Mouse (Mus musculus): ENCODE measurements around the gene Bcl2l13. TPM values are rescaled to one million over a fixed set of nuclear protein-coding genes. Genes with fewer than 3 reads are reported as not detected.
"Not testable (repeated sequence)": the region's sequence is repeated elsewhere in the genome, so short reads cannot be mapped to it uniquely, and the experiment has no call there.

Bcl2l13 gene
- polyA plus RNA-seq, 1 experiment from 2014 or later, result 32.5 TPM

DNA sequence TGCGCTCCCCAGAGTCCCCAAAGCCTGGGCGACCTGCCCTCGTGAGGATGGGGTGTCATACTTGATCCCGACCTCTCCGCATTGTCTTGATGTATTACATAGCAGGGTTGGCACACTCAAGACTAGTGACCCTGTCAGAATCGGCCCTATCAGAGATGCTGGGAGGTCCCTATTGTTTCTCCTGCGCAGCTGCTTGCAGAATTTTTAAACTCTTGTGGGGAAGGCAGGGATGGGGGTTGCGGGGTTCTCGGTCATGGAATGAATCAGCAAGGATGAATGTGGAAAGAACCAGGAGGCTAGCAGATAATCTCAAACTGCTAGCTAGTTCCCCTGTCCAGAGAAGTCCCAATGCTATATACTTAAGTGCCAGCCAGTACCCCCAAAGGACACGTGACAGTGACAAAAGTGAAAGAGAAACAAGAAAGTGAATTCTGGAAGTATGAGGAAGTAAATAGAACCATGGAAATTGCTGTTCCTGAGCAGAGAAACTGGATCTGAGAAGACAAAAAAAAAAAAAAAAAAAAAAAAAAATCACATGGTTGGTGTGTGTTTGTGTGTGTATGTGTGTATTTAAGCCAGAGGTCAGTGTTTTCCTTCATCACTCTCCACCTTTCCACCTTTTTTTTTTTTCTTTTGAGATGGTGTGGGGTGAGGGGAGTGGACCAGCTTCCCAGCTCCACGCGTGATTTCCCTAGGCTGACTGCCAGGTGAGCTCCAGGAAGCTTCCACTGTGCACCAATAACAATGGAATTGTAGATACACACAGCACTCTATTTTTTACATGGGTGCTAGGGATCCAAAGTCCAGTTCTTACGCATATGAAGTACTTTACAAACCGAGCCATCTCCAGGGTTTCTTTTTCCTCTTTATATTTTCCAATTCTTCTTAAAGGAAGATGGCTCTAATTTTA is 81.2 kb downstream of the Bcl2l13 start:
- not testable (repeated sequence) for H3K9me3 ChIP-seq (replicated peaks); H3K27ac ChIP-seq; ATAC-seq; H3K4me1 ChIP-seq; H3K36me3 ChIP-seq (ENCODE audit: poor library complexity, severe bottlenecking)
- peak overlapping the region; percentile 55 for H3K4me3 ChIP-seq
- peak overlapping the region; percentile 98 for H3K4me2 ChIP-seq
- 29% methylated on average over 10 of the region's 14 CpGs for WGBS
- peak overlapping the region; percentile 68 for H3K9ac ChIP-seq
- H3K27me3 ChIP-seq, result peaks cover 11% of the 10 kb centered on the region

DNA sequence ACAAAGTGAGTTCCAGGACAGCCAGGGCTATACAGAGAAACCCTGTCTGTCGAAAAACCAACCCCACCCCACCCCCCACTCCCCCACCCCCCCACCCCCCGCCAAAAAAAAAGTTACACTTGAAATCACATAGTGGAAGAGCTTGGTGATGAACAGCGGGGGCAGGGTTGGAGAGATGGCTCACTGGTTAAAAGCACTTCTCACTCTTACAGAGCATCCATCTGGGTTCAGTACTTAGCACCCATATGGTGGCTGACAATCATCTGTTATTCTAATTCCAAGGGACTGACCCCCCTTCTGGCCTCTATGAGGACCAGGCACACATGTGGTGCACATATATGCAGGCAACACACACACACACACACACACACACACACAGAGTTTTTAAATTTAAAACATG is 82.0 kb downstream of the Bcl2l13 start:
- peaks cover 11% of the 10 kb centered on the region for H3K27me3 ChIP-seq
- H3K27ac ChIP-seq, result no peak overlapping the region
- H3K9me3 ChIP-seq (replicated peaks), result peaks cover 6% of the 10 kb centered on the region
- H3K4me2 ChIP-seq, result no peak overlapping the region
- no peak overlapping the region for H3K4me3 ChIP-seq
- no peaks in the 10 kb centered on the region for H3K36me3 ChIP-seq (ENCODE audit: poor library complexity, severe bottlenecking)
- no peak for ATAC-seq
- WGBS, result 48% methylated on average over 3 of the region's 3 CpGs
- no peak overlapping the region for H3K9ac ChIP-seq
- H3K4me1 ChIP-seq, result peaks cover 9% of the 10 kb centered on the region

DNA sequence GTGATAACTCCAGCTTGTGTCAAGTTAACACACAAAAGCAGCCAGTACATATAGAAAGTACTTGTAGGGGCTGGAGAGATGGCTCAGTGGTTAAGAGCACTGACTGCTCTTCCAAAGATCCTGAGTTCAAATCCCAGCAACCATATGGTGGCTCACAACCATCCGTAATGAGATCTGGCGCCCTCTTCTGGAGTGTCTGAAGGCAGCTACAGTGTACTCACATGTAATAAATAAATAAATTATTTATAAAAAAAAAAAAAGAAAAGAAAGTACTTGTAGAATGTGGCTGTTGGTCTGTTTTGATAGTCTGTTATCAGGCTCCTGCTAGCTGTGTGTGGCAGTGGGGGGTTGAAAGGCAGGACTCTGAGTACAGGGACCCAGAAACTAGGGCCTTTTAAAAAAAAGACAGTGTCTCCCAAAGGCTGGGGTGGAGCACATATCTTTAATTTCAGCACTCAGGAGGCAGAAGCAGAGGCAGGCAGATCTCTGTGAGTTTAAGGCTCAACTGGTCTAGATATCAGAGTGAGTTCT is 88.8 kb downstream of the Bcl2l13 start:
- not testable (repeated sequence) for H3K4me3 ChIP-seq; H3K4me1 ChIP-seq; H3K9me3 ChIP-seq (replicated peaks); H3K27ac ChIP-seq; H3K4me2 ChIP-seq; ATAC-seq; H3K9ac ChIP-seq; H3K27me3 ChIP-seq; H3K36me3 ChIP-seq (ENCODE audit: poor library complexity, severe bottlenecking)
- WGBS, result 60% methylated on average over 2 of the region's 2 CpGs

DNA sequence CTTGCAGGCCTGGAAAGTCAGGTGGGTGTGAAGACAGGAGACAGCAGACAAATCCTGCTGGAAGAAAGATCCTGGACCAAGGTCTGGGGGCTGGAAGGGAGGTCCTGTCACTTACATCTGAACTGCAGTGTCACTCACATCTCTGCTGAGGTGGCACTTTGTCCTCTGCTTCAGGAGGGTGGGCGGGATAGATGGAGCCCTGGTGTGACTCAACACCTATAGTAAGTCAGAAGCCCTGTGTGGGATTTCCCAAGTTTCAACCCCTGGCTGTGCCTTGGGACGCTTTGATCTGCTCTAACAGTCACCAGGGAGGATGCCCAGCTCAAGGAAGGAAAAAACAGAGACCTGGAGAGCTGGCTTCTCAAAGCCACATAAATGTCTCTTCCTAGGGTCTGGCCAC is 90.9 kb downstream of the Bcl2l13 start:
- H3K9ac ChIP-seq, result no peak overlapping the region
- no peak overlapping the region for H3K27ac ChIP-seq
- ATAC-seq, result no peak
- H3K4me3 ChIP-seq, result no peak overlapping the region
- 72% methylated on average over 2 of the region's 2 CpGs for WGBS
- no peaks in the 10 kb centered on the region for H3K9me3 ChIP-seq (replicated peaks)
- H3K36me3 ChIP-seq (ENCODE audit: poor library complexity, severe bottlenecking), result peaks cover 19% of the 10 kb centered on the region
- no peaks in the 10 kb centered on the region for H3K27me3 ChIP-seq
- no peaks in the 10 kb centered on the region for H3K4me1 ChIP-seq
- no peak overlapping the region for H3K4me2 ChIP-seq

- Histone ChIP-seq H3K9me3 (replicated peaks) (no peaks in the 10 kb centered on the region), H3K4me3 (no peak overlapping the region), H3K27me3 (no peaks in the 10 kb centered on the region), H3K4me2 (no peak overlapping the region), H3K9ac (no peak overlapping the region), H3K27ac (no peak overlapping the region), H3K4me1 (no peaks in the 10 kb centered on the region), H3K36me3 (ENCODE audit: poor library complexity, severe bottlenecking) (peaks cover 28% of the 10 kb centered on the region)
- WGBS, result 85% methylated on average over 3 of the region's 3 CpGs
- no peak for ATAC-seq
These were observed 91.8 kb downstream of the Bcl2l13 start for GRCm38 (mm10) chr6:120927765-120928164.

DNA sequence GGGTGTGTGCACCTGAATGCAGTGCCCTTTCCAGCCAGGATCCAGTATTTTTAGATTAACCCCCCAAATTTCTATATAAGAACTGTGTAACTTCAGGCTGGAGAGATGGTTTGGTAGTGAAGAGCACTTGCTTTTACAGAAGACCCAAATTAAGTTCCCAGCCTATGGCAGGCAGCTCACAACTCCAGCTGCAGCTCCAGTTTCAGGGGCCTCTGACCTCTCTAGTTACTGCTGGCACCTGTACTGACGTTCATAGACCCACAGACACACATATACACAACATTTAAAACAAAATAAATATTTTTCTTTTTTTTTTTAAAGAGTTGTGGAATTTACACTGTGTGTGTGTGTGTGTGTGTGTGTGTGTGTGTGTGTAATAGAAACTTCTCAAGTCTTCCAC is 93.4 kb downstream of the Bcl2l13 start:
- H3K9ac ChIP-seq, result no peak overlapping the region
- 82% methylated on average over 1 of the region's 1 CpGs for WGBS

DNA sequence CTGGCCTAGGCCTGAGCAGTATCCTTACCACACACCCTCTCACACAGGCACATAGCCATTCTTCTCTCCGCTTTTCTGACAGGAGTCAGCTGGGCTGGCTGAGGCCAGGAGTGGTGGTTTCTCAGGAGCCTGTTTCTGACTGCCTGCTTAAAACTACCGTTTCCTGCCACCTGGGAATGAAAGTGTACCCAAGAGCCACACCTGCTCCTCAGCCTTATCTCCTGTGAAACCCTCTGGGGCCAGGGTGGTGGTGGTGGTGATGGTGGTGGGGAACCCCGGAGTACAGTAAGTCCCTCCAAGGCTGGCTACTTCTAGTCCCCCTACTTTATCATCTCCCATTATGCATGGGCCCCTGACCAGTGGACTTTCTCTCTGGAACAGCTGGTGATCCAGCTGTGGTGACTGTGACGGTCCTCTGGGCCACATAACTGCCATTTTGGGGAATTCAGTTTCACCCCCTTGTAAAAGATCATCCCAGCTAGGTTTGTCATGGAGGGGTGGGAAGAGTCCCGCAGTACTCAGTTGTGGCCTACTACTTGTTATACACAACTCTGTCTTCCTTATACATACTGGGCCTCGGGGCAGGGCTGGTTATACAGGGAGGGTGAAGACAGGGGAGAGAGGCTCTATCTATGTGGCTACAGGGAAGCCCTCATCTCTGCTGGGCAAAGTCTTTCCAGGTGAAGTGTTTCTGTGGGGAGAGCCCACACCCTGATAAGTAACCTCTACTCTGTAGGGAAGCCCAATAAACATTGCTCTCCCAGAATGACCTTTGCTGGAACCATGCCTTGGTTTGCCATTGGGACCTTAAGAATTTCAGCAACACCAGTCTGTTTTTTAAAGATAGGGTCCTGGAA is 94.7 kb downstream of the Bcl2l13 start:
- no peak overlapping the region for H3K4me2 ChIP-seq
- no peaks in the 10 kb centered on the region for H3K27me3 ChIP-seq
- no peak for ATAC-seq
- H3K4me3 ChIP-seq, result no peak overlapping the region
- H3K36me3 ChIP-seq (ENCODE audit: poor library complexity, severe bottlenecking), result peaks cover 48% of the 10 kb centered on the region
- 92% methylated on average over 6 of the region's 6 CpGs for WGBS
- H3K9me3 ChIP-seq (replicated peaks), result no peaks in the 10 kb centered on the region
- no peaks in the 10 kb centered on the region for H3K4me1 ChIP-seq
- H3K27ac ChIP-seq, result no peak overlapping the region
- H3K9ac ChIP-seq, result no peak overlapping the region

More for the DNA sequence above, 93.4 kb downstream of the Bcl2l13 start:
- Histone ChIP-seq H3K4me1 (no peaks in the 10 kb centered on the region), H3K4me2 (no peak overlapping the region), H3K36me3 (ENCODE audit: poor library complexity, severe bottlenecking) (peaks cover 43% of the 10 kb centered on the region), H3K27me3 (no peaks in the 10 kb centered on the region), H3K4me3 (no peak overlapping the region), H3K9me3 (replicated peaks) (no peaks in the 10 kb centered on the region), H3K27ac (no peak overlapping the region)
- ATAC-seq, result no peak

- no peaks in the 10 kb centered on the region for H3K9me3 ChIP-seq (replicated peaks)
These were observed 96.6 kb downstream of the Bcl2l13 start for GRCm38 (mm10) chr6:120932597-120932996.

DNA sequence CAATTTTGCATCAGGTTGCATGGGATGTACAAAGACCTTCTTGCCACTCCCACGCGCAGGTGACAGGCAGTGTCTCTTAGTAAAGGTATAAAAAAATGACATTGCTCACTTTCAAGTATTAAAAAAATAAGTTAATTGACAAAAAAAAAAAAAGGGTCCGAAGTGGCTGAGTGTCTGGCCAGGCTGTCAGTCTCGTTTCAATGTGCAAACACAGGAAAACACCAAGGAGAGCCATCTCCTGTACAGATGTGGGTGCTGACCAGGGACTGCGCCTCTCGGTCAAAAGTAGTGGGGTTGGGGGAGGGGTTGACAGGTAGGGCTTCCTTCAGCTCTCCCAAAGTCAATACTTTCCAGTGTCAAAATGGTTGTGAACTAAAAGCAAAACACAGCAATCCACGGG is 97.7 kb downstream of the Bcl2l13 start:
- WGBS, result 92% methylated on average over 7 of the region's 7 CpGs
- H3K27ac ChIP-seq, result no peak overlapping the region
- H3K27me3 ChIP-seq, result no peaks in the 10 kb centered on the region
- peaks cover 48% of the 10 kb centered on the region for H3K36me3 ChIP-seq (ENCODE audit: poor library complexity, severe bottlenecking)
- H3K4me2 ChIP-seq, result no peak overlapping the region
- no peaks in the 10 kb centered on the region for H3K9me3 ChIP-seq (replicated peaks)
- no peak overlapping the region for H3K4me3 ChIP-seq
- no peak overlapping the region for H3K9ac ChIP-seq
- no peak for ATAC-seq
- no peaks in the 10 kb centered on the region for H3K4me1 ChIP-seq

More at GRCm38 (mm10) chr6:120932597-120932996, 96.6 kb downstream of the Bcl2l13 start:
- Histone ChIP-seq H3K4me3 (no peak overlapping the region), H3K4me2 (no peak overlapping the region), H3K36me3 (ENCODE audit: poor library complexity, severe bottlenecking) (peaks cover 48% of the 10 kb centered on the region), H3K9ac (no peak overlapping the region), H3K27me3 (no peaks in the 10 kb centered on the region), H3K4me1 (no peaks in the 10 kb centered on the region), H3K27ac (no peak overlapping the region)
- no peak for ATAC-seq
- 92% methylated on average over 12 of the region's 12 CpGs for WGBS

DNA sequence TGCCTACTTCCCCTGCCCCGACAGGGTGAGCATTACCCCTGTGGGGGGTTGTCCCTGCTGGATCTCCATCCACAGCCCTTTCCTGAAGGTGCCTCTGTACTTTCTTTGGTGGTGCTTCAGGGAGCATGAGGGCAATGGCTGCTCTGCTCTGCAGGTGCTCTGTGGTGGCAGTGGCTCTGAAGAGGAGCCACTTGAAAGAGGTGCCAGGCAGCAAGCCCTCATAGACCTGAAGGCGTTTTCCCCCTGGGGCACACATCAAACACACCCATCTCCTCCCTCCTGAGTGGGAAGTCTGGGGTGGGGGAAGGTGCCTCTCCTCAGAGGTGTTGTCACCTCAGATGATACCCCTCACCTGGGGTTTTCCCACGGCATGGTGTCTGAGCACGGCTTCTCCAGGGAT is 98.2 kb downstream of the Bcl2l13 start:
- H3K4me1 ChIP-seq, result no peaks in the 10 kb centered on the region
- no peak overlapping the region for H3K27ac ChIP-seq
- no peak overlapping the region for H3K9ac ChIP-seq
- no peak for ATAC-seq
- H3K4me3 ChIP-seq, result no peak overlapping the region
- no peak overlapping the region for H3K4me2 ChIP-seq
- H3K36me3 ChIP-seq (ENCODE audit: poor library complexity, severe bottlenecking), result peaks cover 45% of the 10 kb centered on the region
- no peaks in the 10 kb centered on the region for H3K27me3 ChIP-seq
- 79% methylated on average over 4 of the region's 4 CpGs for WGBS
- no peaks in the 10 kb centered on the region for H3K9me3 ChIP-seq (replicated peaks)

GRCm38 (mm10) chr6:120937104-120937617 is 101.1 kb downstream of the Bcl2l13 start:
- no peak overlapping the region for H3K27ac ChIP-seq
- ATAC-seq, result no peak
- no peaks in the 10 kb centered on the region for H3K27me3 ChIP-seq
- WGBS, result 87% methylated on average over 16 of the region's 16 CpGs
- H3K4me1 ChIP-seq, result no peaks in the 10 kb centered on the region
- no peak overlapping the region for H3K4me3 ChIP-seq
- H3K36me3 ChIP-seq (ENCODE audit: poor library complexity, severe bottlenecking), result peaks cover 32% of the 10 kb centered on the region
- H3K9me3 ChIP-seq (replicated peaks), result no peaks in the 10 kb centered on the region
- H3K4me2 ChIP-seq, result no peak overlapping the region
- no peak overlapping the region for H3K9ac ChIP-seq

All from forebrain, embryonic 13.5 days (tissue).